Mouse (Mus musculus) small intestine, adult 2 months (tissue): ENCODE results near the gene Ces3a. TPM values are rescaled to one million over a fixed set of nuclear protein-coding genes. Genes with fewer than 3 reads are reported as not detected.

ENCODE experiments used
- H3K27ac ChIP-seq: fragments of 200-500 bp; 2 replicates; pipeline ENCODE4 v1.5.1; 2012; ENCODE audit warnings: low read depth, low read length, control low read depth, inconsistent platforms; ENCODE audit not compliant: insufficient read depth
- H3K27me3 ChIP-seq: fragments of 200-500 bp; 2 replicates; pipeline ENCODE4 v1.6.1; 2012; ENCODE audit warnings: mild to moderate bottlenecking, moderate library complexity, low read length, inconsistent platforms; ENCODE audit not compliant: control insufficient read depth, insufficient read depth
- H3K36me3 ChIP-seq: fragments of 200-500 bp; 2 replicates; pipeline ENCODE4 v1.6.1; 2012; ENCODE audit warnings: mild to moderate bottlenecking, low read length, control low read depth, inconsistent platforms; ENCODE audit not compliant: control insufficient read depth, insufficient read depth
- H3K4me1 ChIP-seq: fragments of 200-500 bp; 2 replicates; pipeline ENCODE4 v1.6.1; 2012; ENCODE audit warnings: low read length, inconsistent platforms, mixed read lengths; ENCODE audit not compliant: control insufficient read depth, insufficient read depth, insufficient read length
- H3K4me3 ChIP-seq: fragments of 200-500 bp; 2 replicates; pipeline ENCODE4 v1.5.1; 2012; ENCODE audit warnings: low read depth, mild to moderate bottlenecking, control low read depth, inconsistent platforms, low read length, moderate library complexity
- CTCF ChIP-seq: fragments of 200-500 bp; IDR thresholded peaks from 2 replicates; pipeline ENCODE4 v1.5.1; 2012; ENCODE audit warnings: low read depth, mild to moderate bottlenecking, control low read depth, inconsistent platforms, low read length, moderate library complexity, mixed read lengths; ENCODE audit not compliant: insufficient replicate concordance, insufficient read length; ENCODE audit errors: extremely low read depth
- POLR2A ChIP-seq: fragments of 200-500 bp; IDR thresholded peaks from 2 replicates; pipeline ENCODE4 v1.6.1; 2012; ENCODE audit warnings: low read depth, mild to moderate bottlenecking, control low read depth, inconsistent platforms, low read length, moderate library complexity
- WGBS: fragments of 180-500 bp; shearing (Covaris S2); methylation state at CpG from one replicate; pipeline ENCODE4 v1.1.7; 2018; 5-methylcytosine and 5-hydroxymethylcytosine counted together
- polyA plus RNA-seq: library from polyadenylated mRNA; depleted of rRNA; stranded (reverse); fragments of >200 nt; gene quantifications from 2 replicates; pipeline ENCODE4 v1.2.3, GENCODE M21; 2012; rRNA removed

The Ces3a gene
- 0.22 and 1.3 TPM in 2 replicates for polyA plus RNA-seq

- Histone ChIP-seq H3K36me3 (no peaks in the 10 kb centered on the region), H3K4me3 (no peak within 1 kb of the TSS), H3K4me1 (peaks cover 16% of the 10 kb centered on the region; the same call in 1 of the 2 replicates), H3K27ac (no peak within 1 kb of the TSS), H3K27me3 (no peaks in the 10 kb centered on the region)
- WGBS: 36% methylated on average over 3 of the region's 3 CpGs
- TF ChIP-seq POLR2A: no peak
- no peak for TF ChIP-seq CTCF
Observed at GRCm38 (mm10) chr8:105048371-105048854, at the start of gene Ces3a. Ces3a (plus strand) TSS chr8:105048601.

- peak overlapping the region; percentile 55; the same call in 1 of the 2 replicates for H3K27ac ChIP-seq
- H3K36me3 ChIP-seq: no peaks in the 10 kb centered on the region
- TF ChIP-seq CTCF (no peak), POLR2A (no peak)
- no peak overlapping the region for H3K4me3 ChIP-seq
- 42% methylated on average over 6 of the region's 6 CpGs for WGBS
- H3K27me3 ChIP-seq: no peaks in the 10 kb centered on the region
- peaks cover 24% of the 10 kb centered on the region; the same call in 1 of the 2 replicates for H3K4me1 ChIP-seq
Observed at GRCm38 (mm10) chr8:104999183-104999582, 49.2 kb upstream of the Ces3a start.

- Histone ChIP-seq H3K27ac (peak within 1 kb of the TSS; percentile 86), H3K27me3 (no peaks in the 10 kb centered on the region), H3K4me1 (peaks cover 17% of the 10 kb centered on the region; the same call in 1 of the 2 replicates), H3K36me3 (no peaks in the 10 kb centered on the region), H3K4me3 (peak within 1 kb of the TSS; percentile 38; the same call in 1 of the 2 replicates)
- TF ChIP-seq POLR2A: no peak
- no peak for TF ChIP-seq CTCF
- WGBS: 31% methylated on average over 7 of the region's 7 CpGs
Observed at GRCm38 (mm10) chr8:105000586-105000985, 47.8 kb upstream of the Ces3a start, which contains the start of gene Ces2h. Ces2h (plus strand) TSS chr8:105000853.

- WGBS: 34% methylated on average over 2 of the region's 2 CpGs
- H3K4me1 ChIP-seq: peaks cover 2% of the 10 kb centered on the region; the same call in 1 of the 2 replicates
- H3K4me3 ChIP-seq: no peak overlapping the region
- H3K27ac ChIP-seq: peak overlapping the region; percentile 41; the same call in 1 of the 2 replicates
- H3K36me3 ChIP-seq: no peaks in the 10 kb centered on the region
- H3K27me3 ChIP-seq: no peaks in the 10 kb centered on the region
- TF ChIP-seq POLR2A: no peak
- no peak for TF ChIP-seq CTCF
Observed at GRCm38 (mm10) chr8:105010000-105010399, 38.4 kb upstream of the Ces3a start.

- Histone ChIP-seq H3K4me3 (no peak overlapping the region), H3K36me3 (no peaks in the 10 kb centered on the region), H3K4me1 (peaks cover 2% of the 10 kb centered on the region; the same call in 1 of the 2 replicates), H3K27ac (no peak overlapping the region), H3K27me3 (no peaks in the 10 kb centered on the region)
- WGBS: 85% methylated on average over 12 of the region's 12 CpGs
- TF ChIP-seq CTCF (peak; percentile 34; the same call in 1 of the 2 replicates), POLR2A (no peak)
Observed at GRCm38 (mm10) chr8:105011136-105011535, 37.3 kb upstream of the Ces3a start.

- H3K4me1 ChIP-seq: peaks cover 2% of the 10 kb centered on the region; the same call in 1 of the 2 replicates
- no peak overlapping the region for H3K27ac ChIP-seq
- H3K27me3 ChIP-seq: no peaks in the 10 kb centered on the region
- 95% methylated on average over 5 of the region's 5 CpGs for WGBS
- no peak overlapping the region for H3K4me3 ChIP-seq
- H3K36me3 ChIP-seq: no peaks in the 10 kb centered on the region
- no peak for TF ChIP-seq POLR2A
- no peak for TF ChIP-seq CTCF
Observed at GRCm38 (mm10) chr8:105014391-105014790, 34.0 kb upstream of the Ces3a start.

GRCm38 (mm10) chr8:105021954-105022353, 26.4 kb upstream of the Ces3a start:
- TF ChIP-seq POLR2A (no peak), CTCF (no peak)
- H3K27me3 ChIP-seq: no peaks in the 10 kb centered on the region
- H3K4me1 ChIP-seq: peaks cover 3% of the 10 kb centered on the region; the same call in 1 of the 2 replicates
- WGBS: 53% methylated on average over 1 of the region's 1 CpGs
- H3K27ac ChIP-seq: no peak overlapping the region
- no peaks in the 10 kb centered on the region for H3K36me3 ChIP-seq
- H3K4me3 ChIP-seq: no peak overlapping the region

- peaks cover 3% of the 10 kb centered on the region; the same call in 1 of the 2 replicates for H3K4me1 ChIP-seq
- no peaks in the 10 kb centered on the region for H3K36me3 ChIP-seq
- 20% methylated on average over 1 of the region's 1 CpGs for WGBS
- no peaks in the 10 kb centered on the region for H3K27me3 ChIP-seq
- no peak overlapping the region for H3K4me3 ChIP-seq
- H3K27ac ChIP-seq: no peak overlapping the region
- TF ChIP-seq CTCF (no peak), POLR2A (no peak)
Observed at GRCm38 (mm10) chr8:105023087-105023486, 25.3 kb upstream of the Ces3a start.
